Mouse (Mus musculus): ENCODE measurements around the gene Slc4a7. TPM values are rescaled to one million over a fixed set of nuclear protein-coding genes. Genes with fewer than 3 reads are reported as not detected.

Slc4a7 gene
- polyA plus RNA-seq, 1 experiment: 15.6 TPM

DNA sequence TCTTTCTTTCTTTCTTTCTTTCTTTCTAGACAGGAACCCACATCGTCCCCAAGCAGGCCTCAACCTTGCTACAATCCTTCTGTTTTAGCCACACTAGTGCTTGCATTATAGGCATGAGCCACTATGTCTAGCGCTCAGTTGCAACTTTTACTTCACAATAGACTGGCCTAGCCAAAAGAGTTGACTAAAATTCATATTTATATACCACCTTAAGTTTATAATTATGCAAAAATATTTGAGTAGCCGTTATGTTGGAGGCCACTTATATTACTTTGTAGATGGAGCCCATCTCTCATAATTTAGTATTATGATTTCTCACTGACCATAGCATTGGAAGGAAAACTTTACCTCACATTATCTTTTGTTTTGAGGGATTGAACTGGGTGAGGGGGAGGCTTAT, 3.0 kb downstream of the Slc4a7 start:
- H3K4me3 ChIP-seq: peak overlapping the region; percentile 61
- peak overlapping the region; percentile 64 for H3K4me2 ChIP-seq (ENCODE audit: low read depth)
- H3K36me3 ChIP-seq (ENCODE audit: control insufficient read depth, insufficient read depth): peaks cover 5% of the 10 kb centered on the region
- no peak overlapping the region for H3ac ChIP-seq (ENCODE audit: control insufficient read depth, insufficient read length)
- no peaks in the 10 kb centered on the region for H3K27me3 ChIP-seq (ENCODE audit: control insufficient read depth, insufficient read depth, insufficient read length)
- no peak for TF ChIP-seq POLR2A (IDR thresholded peaks at IDR 0.05; ENCODE audit: insufficient read length, low read depth)
- H3K79me2 ChIP-seq (ENCODE audit: control insufficient read depth, insufficient read depth): peaks cover 63% of the 10 kb centered on the region

- Histone ChIP-seq H3ac (ENCODE audit: control insufficient read depth, insufficient read length) (no peak overlapping the region), H3K36me3 (ENCODE audit: control insufficient read depth, insufficient read depth) (peaks cover 17% of the 10 kb centered on the region), H3K4me2 (ENCODE audit: low read depth) (peak overlapping the region; percentile 41), H3K27me3 (ENCODE audit: control insufficient read depth, insufficient read depth, insufficient read length) (no peaks in the 10 kb centered on the region), H3K4me3 (no peak overlapping the region), H3K79me2 (ENCODE audit: control insufficient read depth, insufficient read depth) (peaks cover 76% of the 10 kb centered on the region)
- TF ChIP-seq MYOD1 (IDR thresholded peaks at IDR 0.05; ENCODE audit: control insufficient read depth in 1 of 3, insufficient read length in 2 of 3, low read depth in 2 of 3) (no peak), POLR2AphosphoS2 (IDR thresholded peaks at IDR 0.05; ENCODE audit: insufficient read length, low read depth) (no peak), USF1 (IDR thresholded peaks at IDR 0.05; ENCODE audit: low read depth) (no peak), E2F4 (IDR thresholded peaks at IDR 0.05; ENCODE audit: insufficient read depth) (no peak), MAX (IDR thresholded peaks at IDR 0.05; ENCODE audit: low read depth) (no peak), SRF (IDR thresholded peaks at IDR 0.05; ENCODE audit: control insufficient read depth, insufficient read length, low read depth) (no peak), TCF12 (IDR thresholded peaks at IDR 0.05; ENCODE audit: insufficient read depth, poor library complexity, severe bottlenecking) (no peak), CEBPB (IDR thresholded peaks at IDR 0.05; ENCODE audit: insufficient read depth, poor library complexity, severe bottlenecking) (no peak), REST (IDR thresholded peaks at IDR 0.05; ENCODE audit: insufficient read depth, insufficient read length) (no peak), POLR2A (IDR thresholded peaks at IDR 0.05; ENCODE audit: insufficient read length, low read depth) (no peak), MYOG (IDR thresholded peaks at IDR 0.05; ENCODE audit: control insufficient read depth in 1 of 3, insufficient read depth in 1 of 3, insufficient read length in 2 of 3, low read depth in 2 of 3) (no peak), TCF3 (IDR thresholded peaks at IDR 0.05; ENCODE audit: insufficient read length, low read depth) (no peak)
Measured at GRCm38 (mm10) chr14:14706381-14706780, 4.3 kb downstream of the Slc4a7 start.

DNA sequence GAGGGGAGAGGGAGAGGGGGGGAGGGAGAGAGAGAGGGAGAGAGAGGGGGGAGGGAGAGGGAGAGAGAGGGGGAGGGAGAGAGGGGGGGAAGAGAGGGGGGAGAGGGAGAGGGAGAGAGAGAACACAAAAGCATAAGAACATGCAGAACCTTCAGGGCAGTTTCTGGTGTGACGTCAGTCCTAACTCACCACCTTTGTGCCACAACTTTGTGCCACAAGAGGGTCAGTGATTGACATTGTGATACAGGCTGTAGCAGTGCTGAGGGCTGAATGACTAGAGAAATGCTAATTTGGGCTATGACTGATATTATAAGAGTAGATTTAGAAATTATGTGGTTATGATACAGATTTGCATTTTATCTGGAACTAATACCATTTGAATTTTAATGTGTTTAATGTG, 5.0 kb downstream of the Slc4a7 start:
- Histone ChIP-seq H3K27me3 (ENCODE audit: control insufficient read depth, insufficient read depth, insufficient read length) (no peaks in the 10 kb centered on the region), H3ac (ENCODE audit: control insufficient read depth, insufficient read length) (no peak overlapping the region), H3K36me3 (ENCODE audit: control insufficient read depth, insufficient read depth) (peaks cover 17% of the 10 kb centered on the region), H3K79me2 (ENCODE audit: control insufficient read depth, insufficient read depth) (peaks cover 83% of the 10 kb centered on the region), H3K4me3 (no peak overlapping the region), H3K4me2 (ENCODE audit: low read depth) (peak overlapping the region; percentile 21)
- TF ChIP-seq TCF12 (IDR thresholded peaks at IDR 0.05; ENCODE audit: insufficient read depth, poor library complexity, severe bottlenecking) (no peak), POLR2AphosphoS2 (IDR thresholded peaks at IDR 0.05; ENCODE audit: insufficient read length, low read depth) (no peak), MAX (IDR thresholded peaks at IDR 0.05; ENCODE audit: low read depth) (no peak), POLR2A (IDR thresholded peaks at IDR 0.05; ENCODE audit: insufficient read length, low read depth) (no peak), MYOD1 (IDR thresholded peaks at IDR 0.05; ENCODE audit: control insufficient read depth in 1 of 3, insufficient read length in 2 of 3, low read depth in 2 of 3) (no peak), REST (IDR thresholded peaks at IDR 0.05; ENCODE audit: insufficient read depth, insufficient read length) (no peak), USF1 (IDR thresholded peaks at IDR 0.05; ENCODE audit: low read depth) (no peak), E2F4 (IDR thresholded peaks at IDR 0.05; ENCODE audit: insufficient read depth) (no peak), MYOG (IDR thresholded peaks at IDR 0.05; ENCODE audit: control insufficient read depth in 1 of 3, insufficient read depth in 1 of 3, insufficient read length in 2 of 3, low read depth in 2 of 3) (no peak), CEBPB (IDR thresholded peaks at IDR 0.05; ENCODE audit: insufficient read depth, poor library complexity, severe bottlenecking) (no peak), SRF (IDR thresholded peaks at IDR 0.05; ENCODE audit: control insufficient read depth, insufficient read length, low read depth) (no peak), TCF3 (IDR thresholded peaks at IDR 0.05; ENCODE audit: insufficient read length, low read depth) (no peak)

- no peak overlapping the region for H3K4me2 ChIP-seq (ENCODE audit: low read depth)
- peaks cover 17% of the 10 kb centered on the region for H3K36me3 ChIP-seq (ENCODE audit: control insufficient read depth, insufficient read depth)
- H3K4me3 ChIP-seq: no peak overlapping the region
- TF ChIP-seq E2F4 (IDR thresholded peaks at IDR 0.05; ENCODE audit: insufficient read depth): no peak
- TF ChIP-seq MYOD1 (IDR thresholded peaks at IDR 0.05; ENCODE audit: control insufficient read depth in 1 of 3, insufficient read length in 2 of 3, low read depth in 2 of 3): no peak
- no peak for TF ChIP-seq POLR2A (IDR thresholded peaks at IDR 0.05; ENCODE audit: insufficient read length, low read depth)
- no peak for TF ChIP-seq CEBPB (IDR thresholded peaks at IDR 0.05; ENCODE audit: insufficient read depth, poor library complexity, severe bottlenecking)
- no peak for TF ChIP-seq REST (IDR thresholded peaks at IDR 0.05; ENCODE audit: insufficient read depth, insufficient read length)
- TF ChIP-seq TCF3 (IDR thresholded peaks at IDR 0.05; ENCODE audit: insufficient read length, low read depth): no peak
- TF ChIP-seq MYOG (IDR thresholded peaks at IDR 0.05; ENCODE audit: control insufficient read depth in 1 of 3, insufficient read depth in 1 of 3, insufficient read length in 2 of 3, low read depth in 2 of 3): no peak
- no peak for TF ChIP-seq MAX (IDR thresholded peaks at IDR 0.05; ENCODE audit: low read depth)
- no peak for TF ChIP-seq SRF (IDR thresholded peaks at IDR 0.05; ENCODE audit: control insufficient read depth, insufficient read length, low read depth)
- TF ChIP-seq POLR2AphosphoS2 (IDR thresholded peaks at IDR 0.05; ENCODE audit: insufficient read length, low read depth): no peak
- peaks cover 97% of the 10 kb centered on the region for H3K79me2 ChIP-seq (ENCODE audit: control insufficient read depth, insufficient read depth)
- no peaks in the 10 kb centered on the region for H3K27me3 ChIP-seq (ENCODE audit: control insufficient read depth, insufficient read depth, insufficient read length)
- H3ac ChIP-seq (ENCODE audit: control insufficient read depth, insufficient read length): no peak overlapping the region
Measured at GRCm38 (mm10) chr14:14709021-14709420, 6.9 kb downstream of the Slc4a7 start.

- peaks cover 17% of the 10 kb centered on the region for H3K36me3 ChIP-seq (ENCODE audit: control insufficient read depth, insufficient read depth)
- TF ChIP-seq MYOD1 (IDR thresholded peaks at IDR 0.05; ENCODE audit: control insufficient read depth in 1 of 3, insufficient read length in 2 of 3, low read depth in 2 of 3) (no peak), CEBPB (IDR thresholded peaks at IDR 0.05; ENCODE audit: insufficient read depth, poor library complexity, severe bottlenecking) (no peak), TCF3 (IDR thresholded peaks at IDR 0.05; ENCODE audit: insufficient read length, low read depth) (no peak), REST (IDR thresholded peaks at IDR 0.05; ENCODE audit: insufficient read depth, insufficient read length) (no peak), MYOG (IDR thresholded peaks at IDR 0.05; ENCODE audit: control insufficient read depth in 1 of 3, insufficient read depth in 1 of 3, insufficient read length in 2 of 3, low read depth in 2 of 3) (no peak), USF1 (IDR thresholded peaks at IDR 0.05; ENCODE audit: low read depth) (no peak), POLR2AphosphoS2 (IDR thresholded peaks at IDR 0.05; ENCODE audit: insufficient read length, low read depth) (no peak), SRF (IDR thresholded peaks at IDR 0.05; ENCODE audit: control insufficient read depth, insufficient read length, low read depth) (no peak), POLR2A (IDR thresholded peaks at IDR 0.05; ENCODE audit: insufficient read length, low read depth) (no peak)
- H3K79me2 ChIP-seq (ENCODE audit: control insufficient read depth, insufficient read depth): peaks cover 100% of the 10 kb centered on the region
- H3K4me3 ChIP-seq: no peak overlapping the region
- H3K4me2 ChIP-seq (ENCODE audit: low read depth): no peak overlapping the region
- no peaks in the 10 kb centered on the region for H3K27me3 ChIP-seq (ENCODE audit: control insufficient read depth, insufficient read depth, insufficient read length)
- H3ac ChIP-seq (ENCODE audit: control insufficient read depth, insufficient read length): no peak overlapping the region
Measured at GRCm38 (mm10) chr14:14714130-14714529, 12.1 kb downstream of the Slc4a7 start.

Data from myocyte (in vitro differentiated cells).